Mouse (Mus musculus): Measurements from ENCODE around the gene Gstm7.
"Not testable (repeated sequence)": the region's sequence is repeated elsewhere in the genome, so short reads cannot be mapped to it uniquely, and the experiment has no call there.

The Gstm7 gene

DNA sequence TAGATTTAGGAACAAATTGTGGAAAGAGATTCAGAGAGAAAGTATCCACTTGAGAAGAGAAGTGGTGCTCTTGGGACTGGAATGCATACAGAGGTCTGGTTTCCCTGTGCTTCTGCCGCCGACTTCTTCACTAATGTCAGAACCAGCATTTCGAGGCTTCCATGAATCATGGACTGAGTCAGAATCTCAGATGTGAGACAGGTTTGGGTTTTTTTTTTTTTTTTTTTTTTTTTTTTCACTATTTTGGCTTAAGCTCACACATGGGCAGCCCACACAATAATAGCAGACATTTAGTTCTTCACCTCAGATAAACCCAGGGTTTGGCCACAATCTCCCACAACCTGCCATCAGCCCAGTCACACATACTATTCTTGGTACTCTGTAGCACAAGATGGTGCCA, 3.7 kb upstream of the Gstm7 start:
- DNase-seq (ENCODE audit: low spot score), result no peak

- no peak for DNase-seq (ENCODE audit: low spot score)
Observed at GRCm38 (mm10) chr3:107932128-107932527, 511 bp upstream of the Gstm7 start.

DNA sequence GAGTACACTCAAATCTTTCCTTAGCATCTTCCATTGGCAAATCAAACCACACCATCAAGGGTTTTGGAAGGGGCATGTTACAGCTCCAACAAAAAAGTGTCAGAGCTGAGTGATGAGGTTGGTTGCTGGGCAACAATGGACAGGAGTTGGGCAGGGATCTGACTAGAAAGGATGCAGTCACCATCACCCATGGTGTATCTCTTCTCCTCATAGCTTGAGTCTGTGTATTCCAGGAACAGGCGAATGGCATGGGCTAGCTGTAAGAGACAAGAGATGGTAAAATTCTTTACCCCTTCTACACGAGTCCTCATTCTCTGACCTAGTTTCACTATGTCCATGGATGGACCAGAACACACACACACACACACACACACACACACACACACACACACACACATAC, 483 bp downstream of the Gstm7 start:
- DNase-seq (ENCODE audit: low spot score), result no peak

- DNase-seq (ENCODE audit: low spot score), result no peak
Observed at GRCm38 (mm10) chr3:107929731-107930130, 1.9 kb downstream of the Gstm7 start.

DNA sequence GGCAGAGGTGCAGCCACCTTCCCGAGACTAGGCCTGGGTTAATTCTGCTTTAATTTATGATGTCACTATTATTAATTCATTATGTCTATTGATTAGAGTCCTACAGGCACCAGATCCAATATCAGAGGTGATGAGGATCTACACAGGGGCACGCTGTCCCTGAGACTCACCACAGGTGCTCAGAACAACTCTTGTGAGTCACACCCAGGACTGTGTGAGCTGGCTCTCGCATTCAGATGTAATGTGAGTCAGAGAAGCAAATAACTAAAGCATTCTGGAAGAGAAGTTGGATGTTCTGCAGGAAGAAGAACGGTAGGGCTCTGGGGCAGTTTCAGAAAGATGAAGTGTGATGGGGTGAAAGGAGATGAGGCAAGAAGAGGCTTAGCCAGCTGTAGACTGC, 2.4 kb downstream of the Gstm7 start:
- no peak for DNase-seq (ENCODE audit: low spot score)

GRCm38 (mm10) chr3:107928691-107929090, 2.9 kb downstream of the Gstm7 start:
- DNase-seq (ENCODE audit: low spot score), result no peak

DNA sequence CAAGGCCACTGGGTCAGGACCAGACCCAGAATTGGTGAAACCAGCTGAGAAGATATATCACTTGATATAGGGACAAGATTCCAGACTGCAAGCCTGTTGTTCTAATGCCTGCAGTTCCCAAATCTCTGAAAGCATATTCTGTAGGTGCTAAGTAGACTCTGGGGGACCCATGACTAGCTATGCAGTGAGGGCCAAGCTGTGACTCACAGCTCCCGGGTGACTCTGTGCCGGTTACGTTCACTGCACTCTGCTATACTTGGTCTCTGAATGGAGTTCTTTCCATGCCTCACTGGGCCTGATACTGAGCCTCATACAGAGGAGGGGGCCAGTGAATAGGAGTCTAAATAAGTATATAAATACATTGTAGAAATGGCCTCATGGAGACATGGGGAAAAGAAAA, 3.8 kb downstream of the Gstm7 start:
- DNase-seq (ENCODE audit: low spot score), result no peak

GRCm38 (mm10) chr3:107925335-107925734, 6.3 kb downstream of the Gstm7 start:
- no peak for DNase-seq (ENCODE audit: low spot score)

DNA sequence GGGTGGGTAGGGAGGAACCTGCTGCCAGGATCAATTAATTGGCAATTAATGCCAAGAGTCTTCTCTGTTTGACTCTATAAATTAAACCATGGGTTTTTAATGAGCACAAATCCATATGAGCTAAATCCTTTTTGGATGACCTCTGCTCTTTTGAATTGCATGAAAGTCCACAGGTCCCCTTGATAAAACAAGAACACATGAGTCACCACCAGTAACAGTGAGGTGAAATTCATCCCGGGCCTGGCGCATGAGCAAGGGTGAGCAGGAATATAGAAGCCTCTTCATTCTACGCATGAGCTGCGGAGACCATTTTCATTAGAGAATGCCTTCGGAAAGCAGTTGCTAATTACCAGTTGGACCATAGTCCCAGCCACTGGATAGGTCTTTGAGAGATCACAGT, 11.3 kb downstream of the Gstm7 start:
- no peak for DNase-seq (ENCODE audit: low spot score)

DNA sequence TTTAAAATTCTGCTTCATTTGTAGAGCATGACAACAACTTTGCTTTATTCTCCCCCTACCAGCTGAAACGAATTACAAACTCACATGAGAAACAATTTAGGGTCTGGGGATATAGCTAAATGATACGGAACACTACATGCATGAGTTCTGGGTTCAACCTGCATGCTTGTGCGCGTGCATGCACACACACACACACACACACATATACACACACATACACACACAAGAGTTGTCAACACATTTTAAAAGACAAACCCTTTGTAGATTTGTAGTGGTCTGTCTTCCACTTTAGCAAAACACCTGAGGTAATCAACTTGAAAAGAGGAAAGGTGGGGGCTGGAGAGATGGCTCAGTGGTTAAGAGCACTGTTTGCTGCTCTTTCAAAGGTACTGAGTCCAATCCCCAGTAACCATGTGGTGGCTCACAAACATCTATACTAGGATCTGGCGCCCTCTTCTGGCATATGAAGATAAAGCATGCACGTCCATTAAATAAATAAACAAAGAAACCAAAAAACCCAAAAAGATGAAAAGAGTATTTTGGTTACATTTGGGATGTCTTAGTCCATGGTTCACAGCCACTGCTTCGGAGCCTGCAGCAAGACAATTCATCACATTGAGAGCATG, 13.7 kb downstream of the Gstm7 start:
- no peak for DNase-seq (ENCODE audit: low spot score)

DNA sequence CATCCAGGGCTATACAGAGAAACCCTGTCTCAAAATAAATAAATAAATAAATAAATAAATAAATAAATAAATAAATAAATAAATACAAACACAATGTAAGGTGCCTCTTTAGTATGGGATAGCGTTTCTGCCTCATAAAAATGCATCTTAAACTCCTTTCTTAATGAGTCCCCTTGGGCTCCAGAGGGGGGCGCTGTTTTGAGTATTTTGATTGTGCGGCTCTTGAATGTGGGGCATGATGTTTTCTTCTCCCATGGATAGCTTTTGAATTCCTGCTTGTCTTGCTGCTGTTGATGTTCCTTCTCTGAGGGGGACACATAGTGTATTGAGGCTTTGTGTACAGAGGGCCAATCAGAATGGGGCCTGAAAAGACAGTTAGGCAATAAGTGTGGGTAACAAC, 14.5 kb downstream of the Gstm7 start:
- DNase-seq (ENCODE audit: low spot score), result no peak

GRCm38 (mm10) chr3:107916674-107917073, 14.9 kb downstream of the Gstm7 start:
- DNase-seq (ENCODE audit: low spot score), result no peak

GRCm38 (mm10) chr3:107905942-107906341, 25.7 kb downstream of the Gstm7 start:
- no peak for DNase-seq (ENCODE audit: low spot score)

DNA sequence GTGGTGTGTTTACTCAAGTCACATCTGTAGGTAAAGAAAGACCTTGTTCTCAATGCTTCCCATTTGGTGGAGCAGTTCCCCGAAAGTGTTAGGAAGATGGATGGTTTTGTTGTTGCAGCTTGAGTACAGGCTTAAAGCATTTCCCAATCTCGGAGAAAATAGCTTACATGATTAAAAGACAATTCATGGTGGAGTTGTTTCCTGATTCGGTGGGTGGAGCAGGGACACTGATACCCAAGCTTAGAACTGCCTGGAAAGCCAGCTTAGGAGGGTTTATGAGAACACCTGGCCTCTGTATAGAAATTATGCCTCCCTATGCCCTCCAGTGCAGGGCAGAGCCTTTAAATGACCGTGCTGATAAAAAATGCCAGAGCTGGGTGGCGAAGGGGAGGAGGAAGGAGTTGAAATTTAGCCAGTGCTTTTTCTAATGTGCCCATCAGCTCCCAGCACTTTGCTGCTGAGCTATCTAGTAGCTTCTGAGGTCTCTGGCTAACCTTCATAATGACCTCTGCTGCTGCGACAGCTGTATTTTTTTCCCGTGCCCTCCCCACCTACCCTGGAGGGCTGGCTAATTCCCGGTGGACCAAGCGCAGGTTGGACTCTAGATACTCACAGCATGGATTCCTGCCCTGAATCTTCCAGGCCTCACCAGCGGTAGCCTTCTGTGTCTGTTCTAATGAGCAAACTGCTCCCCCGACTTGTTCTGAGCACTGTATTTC, 30.5 kb downstream of the Gstm7 start:
- DNase-seq (ENCODE audit: low spot score), result no peak

DNA sequence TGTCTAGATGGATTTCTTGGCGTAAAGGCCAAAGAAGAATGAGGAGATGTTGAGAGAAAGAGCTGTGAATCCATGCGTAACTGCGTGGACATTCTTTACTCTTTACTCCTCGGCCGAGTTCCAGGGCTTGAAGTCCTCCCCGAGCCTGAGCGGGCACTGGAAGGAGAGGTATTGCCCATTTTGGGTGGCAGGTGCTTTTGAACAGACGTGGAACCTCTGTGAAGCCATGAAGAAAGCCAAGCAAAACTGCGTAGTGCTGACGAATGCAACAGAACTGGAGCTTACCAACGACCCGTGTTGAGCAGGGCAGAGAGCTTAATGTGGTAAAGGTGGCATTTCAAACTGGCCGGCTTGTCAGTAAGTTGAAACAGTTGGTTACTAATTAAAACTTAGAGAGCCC, 32.9 kb downstream of the Gstm7 start:
- DNase-seq (ENCODE audit: low spot score), result no peak

DNA sequence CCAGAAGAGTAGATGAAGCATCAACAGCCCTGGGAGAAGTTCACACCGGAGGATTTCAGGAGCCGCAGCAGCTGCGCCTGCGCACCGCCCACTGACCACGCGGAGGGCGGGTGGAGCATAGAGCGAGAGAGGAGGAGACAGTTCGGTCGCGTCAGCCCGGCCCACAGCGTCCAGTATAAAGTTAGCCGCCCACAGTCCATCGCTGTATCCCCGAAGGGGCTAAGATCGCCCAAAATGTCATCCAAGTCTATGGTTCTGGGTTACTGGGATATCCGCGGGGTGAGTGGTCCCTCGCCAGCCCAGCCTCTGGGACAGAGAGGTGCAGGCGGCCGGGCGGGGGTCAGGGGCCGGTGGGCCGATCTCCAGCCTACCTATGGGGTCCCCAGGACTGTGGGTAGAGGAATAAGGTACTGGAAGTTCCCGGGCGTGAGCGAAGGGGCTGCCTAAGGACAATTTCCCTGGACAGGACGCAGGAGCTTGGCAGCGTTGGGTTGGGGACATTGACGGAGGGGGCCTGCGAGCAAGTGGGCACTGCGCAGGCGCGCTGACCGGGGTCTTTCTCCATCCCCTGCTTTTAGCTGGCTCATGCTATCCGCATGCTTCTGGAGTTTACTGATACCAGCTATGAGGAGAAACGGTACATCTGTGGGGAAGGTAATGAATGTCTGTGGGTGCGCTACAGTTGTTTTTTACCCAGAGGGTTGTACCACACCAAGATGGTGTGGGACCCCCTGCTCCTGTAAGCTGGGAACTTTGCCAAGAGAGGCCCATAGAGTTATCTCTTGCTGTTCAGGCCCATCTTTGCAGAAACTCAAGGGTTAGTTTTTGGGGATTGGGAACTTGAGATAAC, 35.7 kb downstream of the Gstm7 start, which contains the start of gene Gstm5:
Gstm5 (plus strand) TSS at position 102 of the 850 bp plus-strand sequence.
- DNase-seq (ENCODE audit: low spot score), result peak; percentile 62

DNA sequence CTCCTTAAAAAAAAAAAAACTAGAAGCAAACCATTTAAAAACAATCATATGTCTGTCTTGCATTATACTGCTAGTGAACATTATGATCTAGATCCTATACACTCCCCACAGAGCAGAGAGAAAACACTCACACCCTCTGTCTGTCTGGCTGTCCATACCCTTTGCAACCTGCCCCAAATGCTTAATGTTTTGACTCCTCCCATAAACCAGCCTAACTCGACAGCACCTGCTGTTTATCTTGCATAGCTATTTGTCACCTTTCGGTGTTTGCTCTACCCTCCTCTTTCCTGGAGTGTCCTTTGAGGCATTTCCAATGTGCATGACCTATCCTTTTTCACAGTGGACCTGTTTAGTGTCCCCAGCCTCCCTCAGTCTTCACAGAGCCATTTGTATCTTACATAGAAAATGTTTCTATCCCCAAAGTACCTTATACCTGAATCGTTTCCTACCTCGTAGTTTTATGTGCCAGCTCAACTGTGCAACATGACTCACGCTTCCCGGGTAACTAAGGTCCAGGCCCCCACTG, 36.4 kb downstream of the Gstm7 start:
- DNase-seq (ENCODE audit: low spot score), result no peak

GRCm38 (mm10) chr3:107889236-107889635, 42.4 kb downstream of the Gstm7 start:
- not testable (repeated sequence) for DNase-seq (ENCODE audit: low spot score)

- no peak for DNase-seq (ENCODE audit: low spot score)
Observed at GRCm38 (mm10) chr3:107887674-107888495, 43.7 kb downstream of the Gstm7 start.

DNA sequence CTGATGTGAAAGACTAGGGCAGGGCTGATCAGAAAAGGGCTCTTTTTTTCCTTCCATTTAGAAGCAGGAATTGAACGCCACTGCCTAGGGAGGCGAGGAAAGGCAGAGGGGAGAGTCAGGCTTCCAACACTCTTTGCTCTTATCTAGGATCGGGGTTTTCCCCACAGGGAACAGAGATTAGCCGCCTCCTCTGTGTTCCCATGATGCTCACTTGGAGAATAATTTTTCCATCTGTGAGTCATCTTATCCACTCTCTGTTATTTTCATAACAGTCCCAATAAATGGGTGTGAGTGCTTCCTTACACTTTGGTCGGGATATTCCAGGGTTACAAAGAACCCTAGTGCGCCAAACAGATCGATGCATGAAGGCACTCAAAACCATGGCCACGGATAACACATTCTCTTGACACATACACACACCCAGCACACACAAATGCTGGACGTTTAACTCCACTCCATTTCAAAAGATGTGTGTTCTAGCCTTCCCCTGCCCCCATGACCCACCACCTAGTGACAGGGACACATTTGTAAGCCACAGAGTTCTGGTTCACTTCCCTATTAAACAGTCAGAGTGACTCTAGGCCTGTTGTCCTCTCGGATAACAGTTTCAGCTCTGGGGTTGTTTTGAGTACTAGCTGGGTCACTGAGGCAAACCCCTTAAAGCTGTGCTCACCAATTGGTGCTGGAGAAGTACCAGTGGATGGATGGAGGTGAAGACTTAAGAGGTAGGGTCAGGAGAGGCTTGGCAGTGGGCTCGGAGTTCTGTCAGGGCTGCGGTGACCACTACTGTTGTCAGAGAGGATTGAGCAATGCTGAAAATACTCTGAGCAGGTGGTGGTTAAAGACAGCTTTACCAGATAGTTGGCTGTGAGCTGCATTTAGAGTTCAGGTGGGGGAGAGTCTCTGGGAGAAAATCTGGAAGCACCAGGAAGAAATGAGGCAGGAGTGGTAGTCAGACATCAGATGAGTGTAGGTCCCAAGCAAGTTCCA, 53.6 kb downstream of the Gstm7 start:
- DNase-seq (ENCODE audit: low spot score), result no peak

DNA sequence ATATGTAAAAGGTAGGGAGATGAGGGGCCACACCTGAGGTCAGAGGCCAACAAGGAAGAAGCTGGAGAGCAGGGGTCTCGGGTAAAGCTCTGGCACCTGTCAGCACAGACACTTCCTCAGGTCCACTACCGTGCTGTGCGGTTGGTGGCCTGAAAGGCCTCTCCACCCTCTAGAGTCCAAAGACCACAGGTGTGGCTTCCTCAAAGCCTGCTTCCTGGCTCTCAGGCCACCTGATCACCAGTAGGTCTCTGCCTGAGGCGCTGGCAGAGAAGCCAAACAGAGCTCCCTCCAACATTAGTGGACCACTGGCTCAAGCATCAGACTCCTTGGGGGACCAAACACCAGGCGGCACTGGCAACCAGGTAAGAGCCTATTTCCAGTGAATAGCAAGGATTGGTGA, 54.6 kb downstream of the Gstm7 start, which contains the start of gene Eps8l3:
Eps8l3 (plus strand) TSS at position 225 of the 400 bp plus-strand sequence.
- no peak for DNase-seq (ENCODE audit: low spot score)
